Mouse (Mus musculus) bone marrow macrophage, adult 2 months (primary cell): ENCODE measurements around the gene Pbx1.

Experiments
- CTCF ChIP-seq: IDR thresholded peaks from 2 replicates; pipeline ENCODE4 v1.5.1; 2012; ENCODE audit warnings: low read depth, mild to moderate bottlenecking, low read length, moderate library complexity
- POLR2A ChIP-seq: IDR thresholded peaks from 2 replicates; pipeline ENCODE4 v1.6.1; 2012; ENCODE audit warnings: mild to moderate bottlenecking, low read depth, low read length, borderline replicate concordance

DNA sequence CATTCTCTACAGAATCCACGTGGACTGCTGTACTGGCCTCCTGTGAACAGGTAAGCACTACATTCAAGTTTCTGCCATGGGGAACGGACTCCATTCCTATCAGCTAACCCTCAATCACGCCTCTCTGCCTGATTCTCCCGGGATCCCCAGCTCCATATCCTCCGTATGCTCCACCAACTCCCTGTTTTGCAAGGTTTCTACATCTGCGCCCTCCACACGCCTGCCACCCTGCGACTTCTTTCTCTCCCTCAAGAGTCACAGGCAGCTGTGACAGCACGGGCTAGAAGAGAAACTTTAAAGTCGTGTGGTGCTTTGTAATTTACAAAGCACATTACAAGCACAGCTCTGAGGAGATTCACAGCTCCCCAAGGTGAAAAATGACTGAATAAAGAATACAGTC, 23.3 kb downstream of the Pbx1 start:
- no peak for TF ChIP-seq CTCF
- TF ChIP-seq POLR2A: no peak
